Mouse (Mus musculus): ENCODE data around the gene Diras2.

- TF ChIP-seq POLR2A (IDR thresholded peaks at IDR 0.05; ENCODE audit: control insufficient read depth, extremely low read depth, insufficient read depth, low read length, poor library complexity) (no peak), CTCF (IDR thresholded peaks at IDR 0.05; ENCODE audit: borderline replicate concordance, control insufficient read depth, extremely low read depth, insufficient read depth, low read length, poor library complexity) (no peak)
Observed at GRCm38 (mm10) chr13:52578776-52579175, 47.7 kb upstream of the Diras2 start.

Data from thymus, adult 2 months (tissue).